Mouse (Mus musculus): ENCODE data around the gene Lce1g. TPM values are rescaled to one million over a fixed set of nuclear protein-coding genes. Genes with fewer than 3 reads are reported as not detected.

Gene Lce1g
- not detected for polyA plus RNA-seq (2017; shearing (Covaris generic))

GRCm38 (mm10) chr3:92752238-92752637, at the start of gene Lce1g:
TSS of gene Lce1g (minus strand) at chr3:92752338.

DNA sequence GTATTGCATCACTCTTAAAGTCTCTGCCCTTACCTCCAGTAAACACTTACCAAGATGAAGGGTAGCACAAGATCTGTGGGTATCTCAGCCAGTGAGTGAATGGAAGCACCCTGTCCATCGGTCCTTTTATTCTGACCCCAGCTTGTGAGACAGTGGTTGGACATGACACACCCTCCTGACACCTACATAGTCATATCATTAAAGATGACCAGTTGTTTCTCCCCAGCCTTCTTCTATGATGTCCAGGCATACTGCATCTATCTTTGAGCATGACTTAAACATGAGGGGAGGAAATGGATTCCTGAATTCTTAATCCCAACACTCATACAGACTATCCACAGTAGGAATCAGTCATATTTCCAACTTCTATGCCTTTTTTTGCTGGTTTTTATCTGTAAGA, 38.3 kb upstream of the Lce1g start, which contains the start of gene Lce1j:
Lce1j (minus strand) TSS at position 101 of the 400 bp plus-strand sequence.

DNA sequence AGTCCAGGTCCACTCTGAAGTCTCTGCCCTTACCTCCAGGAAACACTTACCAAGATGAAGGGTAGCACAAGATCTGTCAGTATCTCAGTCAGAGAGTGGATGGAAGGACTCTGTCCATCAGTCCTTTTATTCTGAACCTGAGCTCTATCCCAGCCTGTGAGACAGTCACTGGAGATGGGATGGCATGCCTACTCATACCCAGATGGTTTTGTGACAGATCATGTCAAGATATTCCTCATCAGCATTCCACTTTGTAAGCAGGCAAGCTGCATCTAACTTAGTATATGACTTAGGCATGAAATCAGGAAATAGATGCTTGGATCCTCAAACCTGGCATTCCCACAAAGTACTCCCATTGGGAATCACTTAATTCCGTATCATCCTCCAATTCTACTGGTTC, 26.7 kb upstream of the Lce1g start, which contains the start of gene Lce1i:
Lce1i (minus strand) TSS at position 101 of the 400 bp plus-strand sequence.

DNA sequence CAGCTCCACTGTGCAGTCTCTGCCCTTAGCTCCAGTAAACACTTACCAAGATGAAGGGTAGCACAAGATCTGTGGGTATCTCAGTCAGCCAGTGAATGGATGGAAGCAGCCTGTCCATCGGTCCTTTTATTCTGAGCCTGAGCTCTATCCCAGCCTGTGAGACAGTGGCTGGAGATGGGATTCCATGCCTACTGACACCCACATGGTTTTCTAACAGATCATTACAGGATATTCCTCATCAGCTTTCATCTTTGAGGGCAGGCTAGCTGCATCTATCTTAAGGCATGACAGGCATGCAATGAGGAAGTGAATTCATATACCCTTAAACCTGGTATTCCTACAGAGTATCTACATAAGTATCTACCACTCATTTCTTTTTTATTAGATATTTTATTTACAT, 12.8 kb upstream of the Lce1g start, which contains the start of gene Lce1h:
Lce1h (minus strand) TSS at position 101 of the 400 bp plus-strand sequence.

GRCm38 (mm10) chr3:92738996-92739395, 13.1 kb downstream of the Lce1g start, which contains the start of gene Gm38119:
TSS of gene Gm38119 (minus strand) at chr3:92739096.

DNA sequence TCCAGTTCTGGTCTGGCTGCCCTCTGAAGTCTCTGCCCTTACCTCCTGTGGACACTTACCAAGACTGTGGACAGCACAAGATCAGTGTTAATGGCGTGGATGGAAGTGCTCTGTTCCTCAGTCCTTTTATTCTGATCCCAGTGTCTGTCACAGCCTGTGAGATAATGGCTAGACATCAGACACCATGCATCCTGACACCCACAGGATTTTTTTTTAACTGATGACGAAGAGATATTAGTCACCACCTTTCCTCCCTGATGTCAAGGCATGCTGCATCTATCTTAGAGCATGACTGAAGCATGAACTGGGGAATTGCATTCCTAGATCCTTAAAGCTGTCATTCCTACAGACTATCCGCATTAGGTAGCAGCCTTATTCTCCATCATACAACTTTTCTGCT, 31.9 kb downstream of the Lce1g start, which contains the start of gene Lce1f:
Lce1f (minus strand) TSS at position 101 of the 400 bp plus-strand sequence.

DNA sequence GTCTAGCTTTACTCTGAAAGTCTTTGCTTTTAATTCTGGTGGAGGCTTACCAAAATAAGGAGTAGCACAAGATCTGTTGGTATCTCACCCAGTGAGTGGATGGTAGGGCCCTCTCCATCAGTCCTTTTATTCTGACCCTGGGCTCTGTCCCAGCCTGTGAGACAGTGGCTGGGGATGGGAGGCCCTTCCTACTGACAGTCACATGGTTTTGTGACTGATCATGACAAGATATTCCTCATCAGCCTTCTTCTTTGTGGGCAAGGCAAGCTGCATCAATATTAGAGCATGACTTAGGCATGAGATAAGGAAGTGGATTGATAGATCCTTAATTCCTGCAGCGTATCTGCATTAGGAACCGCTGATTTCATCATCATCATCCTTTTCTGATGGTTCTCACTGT, 43.2 kb downstream of the Lce1g start, which contains the start of gene Lce1e:
Lce1e (minus strand) TSS at position 101 of the 400 bp plus-strand sequence.

Other genes starting within 250 kb of the Lce1g start
- not detected for gene 2310046K23Rik, start 217.8 kb downstream of the Lce1g start, polyA plus RNA-seq (2017; shearing (Covaris generic))
- not detected for gene Ivl, start 178.6 kb downstream of the Lce1g start, polyA plus RNA-seq (2017; shearing (Covaris generic))
- gene Smcp, start 163.3 kb downstream of the Lce1g start, polyA plus RNA-seq (2017; shearing (Covaris generic)): not detected
- gene 2210017I01Rik, start 144.8 kb downstream of the Lce1g start, polyA plus RNA-seq (2017; shearing (Covaris generic)): not detected
- not detected for gene Lce6a, start 130.7 kb downstream of the Lce1g start, polyA plus RNA-seq (2017; shearing (Covaris generic))
- not detected for gene Lce1a1, start 104.0 kb downstream of the Lce1g start, polyA plus RNA-seq (2017; shearing (Covaris generic))
- not detected for gene Lce1b, start 95.4 kb downstream of the Lce1g start, polyA plus RNA-seq (2017; shearing (Covaris generic))
- gene Lce1a2, start 82.0 kb downstream of the Lce1g start, polyA plus RNA-seq (2017; shearing (Covaris generic)): not detected
- not detected for gene Lce1c, start 73.1 kb downstream of the Lce1g start, polyA plus RNA-seq (2017; shearing (Covaris generic))
- gene Lce1d, start 65.1 kb downstream of the Lce1g start, polyA plus RNA-seq (2017; shearing (Covaris generic)): not detected
- not detected for gene Lce1e, start 43.3 kb downstream of the Lce1g start, polyA plus RNA-seq (2017; shearing (Covaris generic))
- gene Lce1f, start 32.0 kb downstream of the Lce1g start, polyA plus RNA-seq (2017; shearing (Covaris generic)): not detected
- not detected for gene Gm38119, start 13.2 kb downstream of the Lce1g start, polyA plus RNA-seq (2017; shearing (Covaris generic))
- not detected for gene Lce1h, start 12.7 kb upstream of the Lce1g start, polyA plus RNA-seq (2017; shearing (Covaris generic))
- gene Lce1i, start 26.6 kb upstream of the Lce1g start, polyA plus RNA-seq (2017; shearing (Covaris generic)): not detected
- not detected for gene Lce1j, start 38.2 kb upstream of the Lce1g start, polyA plus RNA-seq (2017; shearing (Covaris generic))
- not detected for gene Lce1k, start 55.6 kb upstream of the Lce1g start, polyA plus RNA-seq (2017; shearing (Covaris generic))
- not detected for gene Kprp, start 74.9 kb upstream of the Lce1g start, polyA plus RNA-seq (2017; shearing (Covaris generic))
- not detected for gene Lce1l, start 98.9 kb upstream of the Lce1g start, polyA plus RNA-seq (2017; shearing (Covaris generic))
- gene 2310050C09Rik, start 117.9 kb upstream of the Lce1g start, polyA plus RNA-seq (2017; shearing (Covaris generic)): not detected
- not detected for gene Lce3a, start 173.9 kb upstream of the Lce1g start, polyA plus RNA-seq (2017; shearing (Covaris generic))
- gene Lce3b, start 180.6 kb upstream of the Lce1g start, polyA plus RNA-seq (2017; shearing (Covaris generic)): not detected
- not detected for gene Lce3c, start 192.1 kb upstream of the Lce1g start, polyA plus RNA-seq (2017; shearing (Covaris generic))
- gene Lce3d, start 205.1 kb upstream of the Lce1g start, polyA plus RNA-seq (2017; shearing (Covaris generic)): not detected
- gene Lce3e, start 214.7 kb upstream of the Lce1g start, polyA plus RNA-seq (2017; shearing (Covaris generic)): not detected
- not detected for gene Lce3f, start 239.9 kb upstream of the Lce1g start, polyA plus RNA-seq (2017; shearing (Covaris generic))

Measured in inflammation-experienced regulatory T-cells, adult 16 weeks (primary cell).